Mouse (Mus musculus): ENCODE measurements around the gene Kcnf1. TPM values are rescaled to one million over a fixed set of nuclear protein-coding genes. Genes with fewer than 3 reads are reported as not detected.
"Not testable (repeated sequence)": the region's sequence is repeated elsewhere in the genome, so short reads cannot be mapped to it uniquely, and the experiment has no call there.

The Kcnf1 gene
- total and polyA plus RNA-seq, 2 experiments from 2014 or later, result 6.8 to 24.8 TPM

GRCm38 (mm10) chr12:17140436-17140835 lies 36.3 kb downstream of the Kcnf1 start:
- Histone ChIP-seq H3K9ac (no peak overlapping the region), H3K27me3 (ENCODE audit: insufficient read depth, low read length) (no peaks in the 10 kb centered on the region), H3K4me1 (ENCODE audit: insufficient read depth) (no peaks in the 10 kb centered on the region), H3K4me3 (ENCODE audit: low read depth, low read length) (no peak overlapping the region), H3K4me2 (ENCODE audit: low read depth) (no peak overlapping the region), H3K36me3 (ENCODE audit: insufficient read depth) (no peaks in the 10 kb centered on the region), H3K27ac (ENCODE audit: low read depth, low read length) (no peak overlapping the region), H3K9me3 (ENCODE audit: low read length) (no peaks in the 10 kb centered on the region)
- TF ChIP-seq CTCF (IDR thresholded peaks at IDR 0.05; ENCODE audit: low read depth), result no peak
- DNase-seq, result no peak
- no peak for ATAC-seq
- WGBS, result 87% methylated on average over 3 of the region's 3 CpGs

GRCm38 (mm10) chr12:17134546-17135096 lies 42.1 kb downstream of the Kcnf1 start:
- Histone ChIP-seq H3K9ac (no peak overlapping the region), H3K4me2 (ENCODE audit: low read depth) (no peak overlapping the region), H3K9me3 (ENCODE audit: low read length) (no peaks in the 10 kb centered on the region), H3K27me3 (ENCODE audit: insufficient read depth, low read length) (no peaks in the 10 kb centered on the region), H3K36me3 (ENCODE audit: insufficient read depth) (no peaks in the 10 kb centered on the region), H3K27ac (ENCODE audit: low read depth, low read length) (no peak overlapping the region), H3K4me3 (ENCODE audit: low read depth, low read length) (no peak overlapping the region), H3K4me1 (ENCODE audit: insufficient read depth) (no peaks in the 10 kb centered on the region)
- TF ChIP-seq CTCF (IDR thresholded peaks at IDR 0.05; ENCODE audit: low read depth), result no peak
- WGBS, result 81% methylated on average over 9 of the region's 9 CpGs
- ATAC-seq, result no peak
- no peak for DNase-seq

GRCm38 (mm10) chr12:17132243-17132642 lies 44.4 kb downstream of the Kcnf1 start:
- no peaks in the 10 kb centered on the region for H3K27me3 ChIP-seq (ENCODE audit: insufficient read depth, low read length)
- H3K9me3 ChIP-seq (ENCODE audit: low read length), result no peaks in the 10 kb centered on the region
- H3K4me2 ChIP-seq (ENCODE audit: low read depth), result no peak overlapping the region
- WGBS, result 53% methylated on average over 8 of the region's 8 CpGs
- ATAC-seq, result peak; percentile 38; the same call in 1 of the 2 replicates
- no peak for DNase-seq
- no peak overlapping the region for H3K27ac ChIP-seq (ENCODE audit: low read depth, low read length)
- no peaks in the 10 kb centered on the region for H3K36me3 ChIP-seq (ENCODE audit: insufficient read depth)
- no peak for TF ChIP-seq CTCF (IDR thresholded peaks at IDR 0.05; ENCODE audit: low read depth)
- no peak overlapping the region for H3K4me3 ChIP-seq (ENCODE audit: low read depth, low read length)
- H3K9ac ChIP-seq, result no peak overlapping the region
- H3K4me1 ChIP-seq (ENCODE audit: insufficient read depth), result no peaks in the 10 kb centered on the region

- Histone ChIP-seq H3K4me2 (ENCODE audit: low read depth) (no peak overlapping the region), H3K4me1 (ENCODE audit: insufficient read depth) (no peaks in the 10 kb centered on the region), H3K36me3 (ENCODE audit: insufficient read depth) (no peaks in the 10 kb centered on the region), H3K27me3 (ENCODE audit: insufficient read depth, low read length) (no peaks in the 10 kb centered on the region), H3K9ac (no peak overlapping the region), H3K9me3 (ENCODE audit: low read length) (no peaks in the 10 kb centered on the region), H3K4me3 (ENCODE audit: low read depth, low read length) (no peak overlapping the region), H3K27ac (ENCODE audit: low read depth, low read length) (no peak overlapping the region)
- no peak for TF ChIP-seq CTCF (IDR thresholded peaks at IDR 0.05; ENCODE audit: low read depth)
- no peak for ATAC-seq
- no peak for DNase-seq
- 91% methylated on average over 10 of the region's 10 CpGs for WGBS
Observed at GRCm38 (mm10) chr12:17131563-17131962, 45.1 kb downstream of the Kcnf1 start.

GRCm38 (mm10) chr12:17122881-17123280 lies 53.8 kb downstream of the Kcnf1 start:
- not testable (repeated sequence) for H3K9ac ChIP-seq; H3K4me2 ChIP-seq (ENCODE audit: low read depth); H3K4me1 ChIP-seq (ENCODE audit: insufficient read depth); H3K36me3 ChIP-seq (ENCODE audit: insufficient read depth); H3K27ac ChIP-seq (ENCODE audit: low read depth, low read length); H3K9me3 ChIP-seq (ENCODE audit: low read length); H3K4me3 ChIP-seq (ENCODE audit: low read depth, low read length); ATAC-seq; DNase-seq; H3K27me3 ChIP-seq (ENCODE audit: insufficient read depth, low read length)
- 99% methylated on average over 11 of the region's 12 CpGs for WGBS

Other genes starting within 250 kb of the Kcnf1 start
- gene Pqlc3, start 176.5 kb downstream of the Kcnf1 start, total RNA-seq (2014; rRNA removed), result 0.46 and 0.86 TPM in 2 replicates
- gene Pqlc3, start 176.5 kb downstream of the Kcnf1 start, polyA plus RNA-seq (2015; fragmentation: Nextera tagmentation; extraction: Ambion mirVana), result 1.5 and 2.0 TPM in 2 replicates
- 8.5 and 9.2 TPM in 2 replicates for gene 2410004P03Rik, start 165.2 kb downstream of the Kcnf1 start, total RNA-seq (2014; rRNA removed)
- 8.5 and 9.4 TPM in 2 replicates for gene 2410004P03Rik, start 165.2 kb downstream of the Kcnf1 start, polyA plus RNA-seq (2015; fragmentation: Nextera tagmentation; extraction: Ambion mirVana)
- 152 and 182 TPM in 2 replicates for gene Pdia6, start 89.7 kb upstream of the Kcnf1 start, total RNA-seq (2014; rRNA removed)
- 223 and 247 TPM in 2 replicates for gene Pdia6, start 89.7 kb upstream of the Kcnf1 start, polyA plus RNA-seq (2015; fragmentation: Nextera tagmentation; extraction: Ambion mirVana)
- 0.86 and 2.4 TPM in 2 replicates for gene Atp6v1c2, start 152.5 kb upstream of the Kcnf1 start, total RNA-seq (2014; rRNA removed)
- 1.3 and 1.6 TPM in 2 replicates for gene Atp6v1c2, start 152.5 kb upstream of the Kcnf1 start, polyA plus RNA-seq (2015; fragmentation: Nextera tagmentation; extraction: Ambion mirVana)
- 11.6 and 13.9 TPM in 2 replicates for gene Nol10, start 171.6 kb upstream of the Kcnf1 start, total RNA-seq (2014; rRNA removed)
- gene Nol10, start 171.6 kb upstream of the Kcnf1 start, polyA plus RNA-seq (2015; fragmentation: Nextera tagmentation; extraction: Ambion mirVana), result 9.1 and 13.2 TPM in 2 replicates